Mouse (Mus musculus) gastrocnemius, postnatal 10 days (tissue): ENCODE data around the gene Slc7a15. TPM values are rescaled to one million over a fixed set of nuclear protein-coding genes. Genes with fewer than 3 reads are reported as not detected.
A peak's percentile ranks its signal among the peaks of the same experiment; 100 is the strongest.

Source experiments
- DNase-seq: peaks from one replicate; pipeline ENCODE4 v3.0.0; 2021; ENCODE audit warnings: mixed read lengths
- total RNA-seq, 2 experiments: library from RNA; stranded (reverse); gene quantifications; 2 replicates each; pipeline ENCODE4 v1.2.3; 2021

The Slc7a15 gene
- total RNA-seq, 2 experiments from 2014 or later: not detected

DNA sequence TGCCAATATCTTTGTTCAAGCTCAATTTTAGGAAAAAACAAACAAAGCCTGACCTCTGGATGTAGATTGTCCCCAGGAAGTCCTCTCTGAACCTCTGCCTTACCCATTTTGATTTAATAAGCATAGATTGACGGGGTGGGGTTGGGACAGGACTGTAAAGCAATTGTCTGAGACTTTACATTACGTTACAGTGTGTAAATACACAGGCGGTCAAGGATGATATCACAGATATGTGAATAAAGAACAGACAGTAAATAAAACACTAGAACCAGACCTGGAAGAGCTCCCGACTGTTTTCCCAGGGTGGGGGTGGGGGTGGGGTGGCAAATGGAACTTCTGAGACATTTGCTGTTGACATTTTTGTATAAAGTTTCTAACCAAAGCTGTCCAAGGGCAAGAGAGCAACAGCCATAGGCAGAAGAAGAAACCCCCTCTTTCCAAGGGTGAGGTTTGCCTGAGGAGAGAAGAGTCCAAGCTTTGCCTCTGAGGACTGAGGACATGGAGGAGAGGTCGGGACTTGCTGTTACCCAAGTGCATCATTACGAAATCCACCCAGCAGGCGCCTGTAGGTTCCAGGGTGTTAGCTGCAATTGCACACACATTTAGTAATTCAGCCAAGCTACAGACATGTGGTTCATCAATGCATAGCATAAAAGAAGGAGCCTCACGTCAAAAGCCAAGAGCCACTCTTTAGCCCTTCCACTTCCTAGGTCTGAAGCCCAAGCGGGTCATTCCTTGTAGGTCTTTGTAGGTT is 91.7 kb downstream of the Slc7a15 start:
- DNase-seq: no peak

DNA sequence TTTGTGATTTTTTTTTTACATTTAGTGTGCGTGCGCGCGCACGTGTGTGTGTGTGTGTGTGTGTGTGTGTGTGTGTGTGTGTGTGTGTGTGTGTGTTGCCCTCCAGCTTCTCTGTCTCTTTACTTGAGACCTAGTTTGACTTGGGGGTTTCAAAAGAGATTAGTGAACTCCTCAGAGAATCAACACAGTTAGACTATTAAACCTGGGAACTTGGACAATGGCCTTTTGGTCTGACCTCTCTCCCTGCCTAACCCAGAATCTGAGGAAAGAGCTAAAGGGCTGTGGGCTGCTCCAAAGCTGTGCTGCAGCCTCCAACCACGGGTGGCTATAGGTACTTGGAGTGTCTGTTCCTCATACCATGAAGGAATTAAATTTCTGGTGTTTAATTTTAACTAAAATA is 94.7 kb downstream of the Slc7a15 start:
- DNase-seq: no peak

DNA sequence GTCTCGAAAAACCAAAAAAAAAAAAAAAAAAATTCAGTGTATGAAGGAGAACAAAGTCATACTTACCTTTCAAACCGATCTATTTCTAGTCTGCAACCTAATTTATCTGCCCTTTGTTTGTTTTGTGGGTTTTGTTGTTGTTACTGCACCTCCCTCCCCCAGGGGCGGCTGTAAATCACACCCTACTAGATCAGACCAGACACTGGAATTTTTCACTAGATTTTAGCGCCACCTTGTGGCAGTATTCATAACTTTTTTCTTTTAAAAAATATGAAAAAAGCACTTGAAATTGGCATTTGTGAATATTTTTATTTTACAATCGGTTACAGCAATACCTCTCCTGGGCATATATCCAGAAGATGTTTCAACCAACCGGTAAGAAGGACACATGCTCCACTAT is 96.3 kb downstream of the Slc7a15 start:
- peak; percentile 45 for DNase-seq

DNA sequence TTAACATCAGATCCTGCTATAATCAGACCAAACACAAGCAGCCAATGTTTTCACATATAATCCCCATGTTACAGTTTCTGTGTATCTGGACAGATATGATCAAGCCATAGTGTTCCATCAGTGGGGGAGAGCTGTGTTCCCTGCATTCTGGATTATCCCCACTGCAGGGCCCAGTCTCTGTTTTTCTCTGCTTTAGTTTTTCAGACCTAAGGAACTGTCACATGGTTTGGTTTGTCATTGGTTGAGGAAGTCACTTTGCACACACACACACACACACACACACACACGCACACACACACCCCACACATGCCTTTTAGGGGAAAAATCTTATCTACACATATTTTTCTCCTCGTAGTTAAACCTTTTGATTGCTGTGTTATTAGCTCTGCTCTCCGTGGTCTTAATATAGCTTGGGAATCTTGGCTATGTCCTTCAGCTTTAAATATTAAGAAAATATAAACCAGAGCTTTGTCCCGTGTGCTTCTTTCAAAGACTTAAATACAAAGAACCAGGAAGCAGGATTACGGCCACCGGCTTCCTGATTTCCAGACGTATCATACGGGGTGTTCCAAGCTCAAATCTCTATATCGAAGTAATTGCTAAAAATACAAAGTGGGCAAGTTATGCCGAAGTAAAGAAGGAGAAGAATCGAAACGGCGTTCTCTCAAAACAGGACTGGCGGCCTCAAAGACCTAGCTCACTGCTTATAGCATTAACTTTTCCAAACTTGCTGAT is 97.1 kb downstream of the Slc7a15 start:
- no peak for DNase-seq

DNA sequence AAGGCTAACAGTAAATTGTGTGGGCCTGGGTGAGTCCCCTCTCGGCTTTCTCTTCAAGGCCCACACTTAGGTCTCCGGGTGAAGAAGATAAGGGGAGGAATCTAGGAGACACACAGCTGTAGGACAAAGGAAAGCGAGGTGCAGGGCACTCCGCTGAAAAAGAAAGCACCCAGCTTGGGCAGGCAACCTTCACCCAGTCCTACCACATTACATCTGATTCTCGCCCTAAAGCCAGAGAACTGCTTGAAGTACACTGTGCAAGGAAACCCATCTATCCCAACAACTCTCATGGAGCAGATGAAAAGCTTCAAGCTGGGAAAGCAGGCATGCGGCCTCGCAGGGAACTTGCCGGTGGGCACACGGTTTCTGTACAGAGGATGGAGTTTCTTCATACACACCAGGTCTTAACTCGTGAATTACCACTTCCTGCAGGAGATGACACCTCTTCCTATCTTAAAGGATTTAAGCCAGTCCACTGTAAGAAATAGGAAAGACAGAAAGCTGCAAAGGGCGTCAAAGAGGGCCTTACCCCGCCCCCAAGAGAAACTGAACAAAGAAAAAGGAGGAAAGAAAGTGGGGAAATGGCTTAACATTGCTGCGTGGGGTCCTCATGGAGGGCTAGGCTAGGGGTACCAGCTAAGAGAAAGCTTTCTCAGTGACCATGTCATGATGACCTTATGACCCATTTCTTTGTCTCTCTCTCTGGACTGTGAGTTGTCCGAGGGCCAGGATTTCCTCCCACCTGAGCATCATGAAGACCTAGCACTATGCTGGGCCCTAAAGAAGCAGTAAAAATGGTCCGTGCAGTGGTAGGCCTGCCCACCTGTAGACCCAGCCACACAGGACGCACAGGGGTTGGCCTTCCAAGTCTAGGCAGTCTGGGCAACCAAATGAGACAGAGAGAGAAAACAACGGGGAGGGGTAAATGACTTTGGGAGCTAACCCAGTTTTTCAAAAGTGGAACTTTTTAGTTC is 98.0 kb downstream of the Slc7a15 start:
- no peak for DNase-seq

DNA sequence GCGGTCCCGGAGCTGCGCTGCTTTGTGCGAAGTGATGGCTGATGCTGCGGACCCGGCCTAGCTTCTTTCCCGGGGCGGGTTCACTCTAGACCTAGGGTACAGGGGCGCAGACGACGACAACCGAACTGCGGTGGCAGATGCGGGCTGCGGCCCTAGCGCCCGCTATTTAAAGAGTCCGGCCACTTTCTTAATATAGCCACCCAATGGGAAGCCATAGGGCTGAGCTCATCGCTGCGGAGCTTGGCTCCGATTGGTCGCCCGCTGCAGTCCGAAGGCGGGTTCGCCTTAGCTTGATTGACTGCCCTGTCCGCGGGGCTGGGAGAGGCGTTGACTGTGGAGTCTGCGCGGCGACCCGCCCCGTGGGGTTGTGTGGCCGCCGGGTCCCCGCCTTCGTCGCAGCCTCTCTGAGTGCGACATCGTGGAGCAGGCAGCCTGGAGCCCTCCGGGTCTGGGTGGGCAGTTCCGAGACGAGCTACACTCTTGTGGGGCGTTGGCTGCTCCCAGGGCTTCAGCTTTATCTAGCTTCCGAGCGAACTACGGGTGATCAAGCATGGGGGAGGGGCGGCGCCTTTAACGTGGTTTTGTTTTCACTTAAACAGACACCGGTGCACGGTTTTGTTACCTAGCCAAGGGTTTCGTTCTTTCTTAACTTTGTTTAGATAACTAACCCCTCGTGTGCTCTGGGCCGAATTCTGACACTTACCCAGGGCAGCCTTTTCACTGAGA is 98.8 kb downstream of the Slc7a15 start, which contains the start of gene Rhob:
TSS of gene Rhob (minus strand) at position 139 of the 726 bp plus-strand sequence.
- DNase-seq: peak; percentile 91

DNA sequence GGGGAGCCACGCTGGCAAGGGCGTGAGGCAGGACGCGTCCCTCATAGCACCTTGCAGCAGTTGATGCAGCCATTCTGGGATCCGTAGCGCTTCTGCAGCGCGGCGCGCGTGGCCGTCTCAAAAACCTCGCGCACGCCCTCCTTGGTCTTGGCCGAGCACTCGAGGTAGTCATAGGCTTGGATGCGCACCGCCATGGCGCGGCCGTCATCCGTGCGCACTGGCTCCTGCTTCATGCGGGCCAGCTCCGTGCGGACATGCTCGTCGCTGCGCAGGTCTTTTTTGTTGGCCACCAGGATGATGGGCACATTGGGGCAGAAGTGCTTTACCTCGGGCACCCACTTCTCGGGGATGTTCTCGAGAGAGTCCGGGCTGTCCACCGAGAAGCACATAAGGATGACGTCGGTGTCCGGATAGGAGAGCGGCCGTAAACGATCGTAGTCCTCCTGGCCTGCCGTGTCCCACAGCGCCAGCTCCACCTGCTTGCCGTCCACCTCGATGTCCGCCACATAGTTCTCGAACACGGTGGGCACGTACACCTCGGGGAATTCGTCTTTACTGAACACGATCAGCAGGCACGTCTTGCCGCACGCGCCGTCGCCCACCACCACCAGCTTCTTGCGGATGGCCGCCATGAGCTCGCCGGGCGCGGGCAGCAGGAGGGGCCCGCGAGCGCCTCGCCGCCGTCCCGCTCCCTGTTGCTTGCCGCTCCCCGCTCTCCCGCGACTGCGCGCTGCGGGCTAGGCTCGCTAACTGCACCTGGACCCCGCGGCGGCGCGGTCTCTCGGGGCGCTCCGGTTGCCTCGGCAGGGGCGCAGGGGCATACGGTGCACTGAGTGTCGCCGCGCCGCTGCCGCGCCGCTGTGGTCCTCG is 99.6 kb downstream of the Slc7a15 start:
- DNase-seq: peak; percentile 61

DNA sequence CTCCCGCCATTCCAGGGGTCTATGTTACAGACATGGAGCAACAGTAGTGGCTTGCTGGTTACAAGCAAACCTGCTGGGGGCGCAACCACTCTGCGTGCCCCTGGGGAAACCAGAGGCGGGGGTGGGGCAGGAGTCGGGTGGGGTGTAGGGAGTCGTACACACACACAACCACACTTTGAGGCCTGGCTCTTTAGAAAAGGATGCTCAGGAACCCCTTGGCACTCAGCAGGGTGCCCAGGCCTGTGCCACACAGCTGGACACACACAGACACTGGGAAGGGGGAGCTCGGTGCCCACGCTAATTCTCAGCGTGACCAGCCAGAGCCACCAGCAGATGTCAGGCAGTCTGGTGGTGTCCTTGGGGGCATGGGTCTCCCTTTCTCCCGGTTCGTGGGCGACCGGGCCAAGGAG is 100.3 kb downstream of the Slc7a15 start:
- peak; percentile 52 for DNase-seq

DNA sequence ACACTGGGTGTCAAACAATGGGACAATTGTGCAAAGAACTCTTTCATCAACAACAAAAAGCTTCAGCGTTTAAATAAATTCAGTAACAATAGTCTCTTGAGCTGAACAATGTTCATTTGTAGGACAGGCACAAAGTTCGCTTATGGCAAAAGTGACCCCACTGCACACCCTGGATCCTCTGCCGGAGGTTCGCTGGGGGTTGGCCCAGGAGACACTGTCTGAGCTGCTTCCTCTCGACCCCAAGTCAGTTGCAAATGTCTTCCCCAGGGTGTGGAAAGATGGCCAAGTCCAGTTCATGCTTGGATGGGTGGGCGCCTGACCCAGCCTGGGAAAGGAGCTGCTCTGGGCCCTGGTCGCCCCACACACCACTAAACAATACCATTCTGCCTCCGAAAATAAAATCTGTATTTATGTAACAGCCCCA is 100.7 kb downstream of the Slc7a15 start:
- DNase-seq: no peak

DNA sequence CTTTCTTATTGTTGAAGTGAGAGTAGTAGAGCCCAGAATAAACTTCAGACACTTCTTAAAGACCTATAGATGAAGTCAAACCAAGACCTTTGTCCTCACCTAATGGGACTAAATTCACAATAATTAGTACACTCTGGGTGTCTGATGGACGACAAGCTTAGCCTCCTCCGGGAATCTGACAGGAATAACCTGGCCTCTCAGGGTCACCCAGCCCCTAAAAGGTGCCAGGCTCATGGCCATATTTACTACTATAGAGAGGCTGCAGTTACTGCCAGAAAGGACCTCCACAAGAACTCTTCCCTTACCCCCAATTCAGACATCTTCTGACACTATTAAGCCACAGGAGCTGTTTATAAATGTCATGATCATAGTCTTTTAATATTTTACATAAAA is 101.6 kb downstream of the Slc7a15 start:
- DNase-seq: no peak

DNA sequence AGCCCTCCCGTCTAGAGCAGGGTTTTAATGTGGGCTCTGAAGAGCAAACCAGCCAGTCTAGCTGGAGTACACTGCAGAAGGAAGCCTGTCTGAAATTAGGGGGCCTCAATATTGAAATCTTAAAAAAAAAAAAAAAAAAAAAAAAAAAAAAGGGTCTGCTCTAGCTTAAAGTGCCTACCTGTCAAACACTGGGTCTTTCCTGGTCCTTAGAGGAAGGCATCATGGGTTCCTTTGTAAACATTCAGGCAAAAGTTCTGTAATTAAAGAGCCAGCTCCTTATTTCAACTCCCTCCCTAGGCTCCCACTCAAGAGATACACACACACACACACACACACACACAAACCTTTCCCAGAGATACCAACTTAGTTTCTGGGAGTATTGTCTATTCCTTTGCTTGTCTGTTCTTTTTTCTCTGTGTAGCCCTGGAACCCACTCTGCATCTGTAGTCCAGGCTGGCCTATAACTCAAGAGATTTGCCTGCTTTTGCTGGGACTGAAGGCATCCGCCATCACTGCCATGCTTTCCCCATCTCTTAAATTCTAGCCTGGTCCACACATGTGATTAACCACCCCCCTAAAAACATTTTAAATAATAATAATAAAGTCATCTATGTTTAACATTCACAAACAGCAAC is 102.1 kb downstream of the Slc7a15 start:
- no peak for DNase-seq

DNA sequence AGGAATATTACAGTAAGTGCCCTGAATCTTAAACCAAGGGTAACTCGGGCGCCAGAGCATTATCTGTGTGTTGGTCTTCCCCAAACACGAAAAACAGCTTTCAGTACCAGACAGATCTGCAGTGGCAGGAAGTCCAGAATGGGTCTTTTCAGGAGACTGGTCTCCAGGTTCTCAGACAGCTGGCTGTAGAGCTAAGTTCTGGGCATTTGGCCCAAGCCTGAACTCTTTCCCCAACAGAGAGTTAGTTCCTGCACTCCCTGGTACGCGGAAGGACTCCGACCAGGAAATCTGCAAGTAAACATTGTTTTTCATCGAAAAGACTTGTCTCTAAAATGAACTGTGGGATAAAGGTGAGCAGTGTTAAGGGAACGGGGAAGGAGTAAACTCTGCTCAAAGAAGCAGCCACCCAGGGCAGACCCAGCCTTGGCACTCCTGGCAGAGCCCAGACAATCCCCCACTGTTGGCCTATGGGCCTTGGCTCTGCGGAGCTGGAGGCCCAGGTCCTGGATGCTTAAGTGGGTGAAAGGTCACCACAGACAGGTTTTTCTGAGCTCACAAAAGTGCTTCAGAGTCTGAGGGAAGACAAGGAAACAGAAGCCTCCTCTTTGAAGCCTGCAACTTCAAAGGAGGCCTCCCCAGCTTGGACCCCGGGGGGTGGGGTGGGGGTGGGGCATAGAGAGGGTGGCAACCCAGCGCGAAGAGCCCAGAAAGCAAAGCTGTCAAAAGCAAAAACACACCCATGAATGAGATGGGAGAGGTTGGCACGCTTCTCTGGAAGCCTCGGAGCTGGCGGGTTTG is 102.8 kb downstream of the Slc7a15 start:
- peak; percentile 54 for DNase-seq

DNA sequence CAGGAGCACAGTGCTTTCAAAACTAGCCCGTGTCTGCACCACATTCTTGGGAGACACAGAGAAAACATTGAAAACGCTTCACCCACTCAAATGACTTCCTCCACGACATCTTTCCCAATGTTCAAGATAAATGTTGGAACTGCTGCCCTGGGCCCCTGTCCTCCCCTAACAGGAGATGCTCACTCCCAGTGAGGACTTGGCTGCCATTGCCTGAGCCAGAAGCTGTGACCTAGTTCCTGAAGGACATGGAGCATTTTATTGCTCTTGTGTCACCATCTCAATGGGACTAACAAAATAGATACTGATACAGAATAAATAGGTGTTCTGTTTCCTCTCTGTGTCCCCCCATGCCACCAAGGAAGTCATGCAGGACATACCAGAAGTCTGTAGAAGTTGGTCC is 104.2 kb downstream of the Slc7a15 start:
- DNase-seq: no peak

DNA sequence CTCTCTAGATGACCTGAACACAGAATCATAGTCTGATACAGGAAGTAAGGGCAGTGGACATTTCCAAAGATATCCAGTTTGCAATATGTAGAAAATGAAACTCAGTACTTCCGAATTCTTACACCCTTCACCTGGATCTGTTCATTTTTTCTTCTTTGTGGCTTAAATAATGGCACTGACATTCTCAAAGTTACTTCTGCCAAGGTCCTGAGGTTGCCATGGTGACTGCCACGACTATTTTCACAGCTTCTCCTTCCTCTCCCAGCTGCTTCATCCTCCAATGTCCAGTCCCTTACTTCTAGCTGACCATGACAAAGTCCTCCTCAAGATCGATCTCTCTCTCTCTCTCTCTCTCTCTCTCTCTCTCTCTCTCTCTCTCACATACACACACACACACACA is 105.5 kb downstream of the Slc7a15 start:
- no peak for DNase-seq

DNA sequence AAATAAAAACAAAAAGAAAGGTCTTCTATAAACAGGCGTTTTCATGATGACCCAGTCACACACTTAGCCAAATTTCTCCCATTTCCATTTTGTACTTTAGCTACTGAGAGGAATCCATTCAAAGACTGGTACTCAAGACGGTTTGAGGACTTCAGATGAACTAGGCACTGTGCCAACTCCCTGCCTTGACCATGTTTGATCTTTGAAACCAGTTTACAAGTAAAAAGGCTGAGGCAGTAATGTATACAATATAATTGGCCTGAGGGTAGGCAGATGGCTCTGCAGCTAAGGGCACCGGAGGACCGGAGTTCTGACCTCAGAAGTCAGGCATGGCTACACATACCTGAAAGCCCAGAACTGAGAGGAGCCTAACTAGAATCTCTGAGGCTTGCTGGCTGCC is 109.8 kb downstream of the Slc7a15 start:
- DNase-seq: no peak

DNA sequence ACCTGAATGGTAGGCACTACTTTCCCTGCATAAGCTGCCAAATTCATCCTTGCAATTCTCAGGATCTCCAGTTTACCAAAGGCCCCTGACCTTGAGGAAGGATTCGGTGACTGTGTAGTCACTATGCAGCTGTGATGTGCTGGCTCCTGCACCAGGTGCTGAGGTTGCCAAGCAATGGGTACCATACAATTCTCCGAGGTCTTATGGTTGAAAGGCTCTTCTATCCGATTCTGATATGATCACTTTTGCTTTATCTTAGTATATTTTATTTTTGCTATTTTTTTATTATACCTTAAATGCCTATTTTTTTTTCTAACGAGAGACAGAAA is 110.2 kb downstream of the Slc7a15 start:
- no peak for DNase-seq

DNA sequence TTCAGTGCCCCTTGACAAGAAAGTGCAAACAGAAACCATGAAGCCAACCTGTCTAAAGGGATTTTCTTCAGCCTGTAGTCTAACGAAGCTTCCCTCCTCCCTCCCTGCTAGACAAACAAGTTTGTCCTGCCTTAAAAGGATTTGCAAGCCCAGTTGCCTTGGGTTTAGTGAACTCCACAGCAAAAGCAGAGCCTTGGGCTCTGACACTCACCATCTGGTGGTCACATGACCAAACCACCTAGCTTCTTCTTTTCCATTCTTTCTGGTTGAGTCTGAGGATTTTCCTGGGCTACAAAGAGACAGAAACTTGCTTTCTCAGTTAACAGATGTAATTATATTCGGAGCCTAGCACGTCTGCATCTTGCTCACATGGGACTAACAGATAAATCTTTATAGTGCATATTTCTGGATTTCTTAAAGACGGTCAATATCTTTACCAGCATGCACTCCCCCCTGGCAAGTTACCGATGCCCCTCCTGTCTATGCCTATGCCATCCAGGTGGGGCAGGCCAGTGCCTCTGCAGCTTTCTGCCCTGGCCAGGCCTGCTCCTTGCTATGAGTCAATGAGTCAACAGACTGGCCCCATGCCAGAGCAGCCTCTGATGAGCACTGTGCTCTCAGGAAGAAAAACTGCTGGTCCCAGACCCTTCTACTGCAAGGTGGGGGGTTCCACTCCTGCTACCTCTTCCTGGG is 110.8 kb downstream of the Slc7a15 start:
- DNase-seq: peak; percentile 70

DNA sequence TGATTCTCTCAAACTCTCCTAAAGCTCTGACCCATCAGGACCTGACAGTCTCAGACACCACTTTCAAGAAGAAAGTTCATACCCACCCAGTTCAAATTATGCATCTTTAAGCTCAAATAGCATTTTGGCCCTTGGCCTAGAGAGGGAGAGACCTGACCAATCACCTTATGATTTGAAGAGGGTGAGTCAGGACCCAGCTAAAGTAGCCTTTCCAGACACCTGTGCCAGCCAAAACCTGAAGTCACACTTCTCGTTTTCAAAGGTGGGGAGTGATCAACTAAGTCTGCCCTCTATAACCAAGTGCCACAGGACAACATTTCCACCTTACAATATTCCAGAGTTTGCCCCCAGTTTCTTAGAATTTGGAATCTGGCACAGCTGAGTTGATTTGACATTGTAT is 111.6 kb downstream of the Slc7a15 start:
- no peak for DNase-seq

DNA sequence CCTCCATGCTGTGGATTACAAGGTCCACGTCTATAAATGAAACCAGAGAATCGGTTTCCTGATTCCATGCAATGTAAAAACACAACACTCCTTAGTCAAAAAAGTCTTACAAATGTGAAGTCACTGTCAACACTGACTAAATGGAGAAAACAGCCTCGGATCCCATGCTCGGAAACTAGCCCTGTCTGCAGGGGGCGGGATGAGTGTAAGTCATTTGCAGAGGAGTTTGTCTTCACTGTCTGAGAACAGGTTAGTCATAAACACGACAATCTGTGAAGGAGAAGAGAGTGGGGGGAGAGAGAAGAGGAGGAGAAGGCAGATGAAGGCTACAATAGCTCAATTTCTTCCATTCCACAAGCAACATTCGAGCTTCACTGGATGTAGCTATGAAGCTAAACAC is 113.6 kb downstream of the Slc7a15 start:
- DNase-seq: no peak
